Mouse (Mus musculus) G1E (cell line): ENCODE data around the gene Timmdc1.

Source experiments
- CTCF ChIP-seq: IDR thresholded peaks from 2 replicates; pipeline ENCODE4 v1.5.1; 2012; ENCODE audit warnings: low read depth, low read length, inconsistent platforms, mixed read lengths
- GATA1 ChIP-seq: IDR thresholded peaks from 2 replicates; pipeline ENCODE4 v1.6.1; 2012; ENCODE audit warnings: borderline replicate concordance, low read length, inconsistent platforms, mixed read lengths
- POLR2AphosphoS5 ChIP-seq: IDR thresholded peaks from 2 replicates; pipeline ENCODE4 v1.6.1; 2012; ENCODE audit warnings: low read depth, low read length, inconsistent platforms; ENCODE audit not compliant: insufficient replicate concordance

- no peak for TF ChIP-seq CTCF
- no peak for TF ChIP-seq POLR2AphosphoS5
- no peak for TF ChIP-seq GATA1
These were observed at the start of gene Timmdc1 for GRCm38 (mm10) chr16:38522129-38523084.
